Mouse (Mus musculus) ES-CJ7 (cell line): ENCODE data around the gene Plekhg3.

ENCODE experiments used
- DNase-seq: peaks from one replicate; pipeline ENCODE4 v3.0.0; 2011; ENCODE audit warnings: low read depth, low spot score

Gene Plekhg3

GRCm38 (mm10) chr12:76530580-76531139 lies at the start of gene Plekhg3:
Gene Plekhg3, plus strand, starts transcription at chr12:76530891.
- no peak for DNase-seq

GRCm38 (mm10) chr12:76482446-76482845 lies 48.2 kb upstream of the Plekhg3 start:
- DNase-seq, result no peak

GRCm38 (mm10) chr12:76482948-76483347 lies 47.7 kb upstream of the Plekhg3 start:
- DNase-seq, result no peak

GRCm38 (mm10) chr12:76484881-76485280 lies 45.8 kb upstream of the Plekhg3 start:
- DNase-seq, result no peak

GRCm38 (mm10) chr12:76485381-76485780 lies 45.3 kb upstream of the Plekhg3 start:
- DNase-seq, result no peak

GRCm38 (mm10) chr12:76486943-76487342 lies 43.7 kb upstream of the Plekhg3 start:
- no peak for DNase-seq

- DNase-seq, result no peak
Measured at GRCm38 (mm10) chr12:76490798-76491197, 39.9 kb upstream of the Plekhg3 start.

- DNase-seq, result no peak
Measured at GRCm38 (mm10) chr12:76493462-76493861, 37.2 kb upstream of the Plekhg3 start.

- no peak for DNase-seq
Measured at GRCm38 (mm10) chr12:76495381-76495780, 35.3 kb upstream of the Plekhg3 start.

GRCm38 (mm10) chr12:76496324-76496723 lies 34.4 kb upstream of the Plekhg3 start:
- DNase-seq, result peak; percentile 68

GRCm38 (mm10) chr12:76499276-76499675 lies 31.4 kb upstream of the Plekhg3 start:
- DNase-seq, result peak; percentile 67

- DNase-seq, result no peak
Measured at GRCm38 (mm10) chr12:76500055-76500454, 30.6 kb upstream of the Plekhg3 start.

- no peak for DNase-seq
Measured at GRCm38 (mm10) chr12:76500896-76501295, 29.8 kb upstream of the Plekhg3 start.

- DNase-seq, result no peak
Measured at GRCm38 (mm10) chr12:76502981-76503380, 27.7 kb upstream of the Plekhg3 start.

- DNase-seq, result no peak
Measured at GRCm38 (mm10) chr12:76506522-76506921, 24.2 kb upstream of the Plekhg3 start.

- DNase-seq, result no peak
Measured at GRCm38 (mm10) chr12:76507791-76508190, 22.9 kb upstream of the Plekhg3 start.

- no peak for DNase-seq
Measured at GRCm38 (mm10) chr12:76508909-76509440, 21.7 kb upstream of the Plekhg3 start.

GRCm38 (mm10) chr12:76512731-76513130 lies 18.0 kb upstream of the Plekhg3 start:
- no peak for DNase-seq

GRCm38 (mm10) chr12:76514842-76515241 lies 15.8 kb upstream of the Plekhg3 start:
- no peak for DNase-seq

- DNase-seq, result no peak
Measured at GRCm38 (mm10) chr12:76518000-76518399, 12.7 kb upstream of the Plekhg3 start.

- DNase-seq, result no peak
Measured at GRCm38 (mm10) chr12:76518909-76519842, 11.5 kb upstream of the Plekhg3 start.

- DNase-seq, result no peak
Measured at GRCm38 (mm10) chr12:76523654-76524053, 7.0 kb upstream of the Plekhg3 start.

GRCm38 (mm10) chr12:76524915-76525314 lies 5.8 kb upstream of the Plekhg3 start:
- DNase-seq, result no peak
